Mouse (Mus musculus) spleen, adult 2 months (tissue): Measurements from ENCODE around the gene Klri2. TPM values are rescaled to one million over a fixed set of nuclear protein-coding genes. Genes with fewer than 3 reads are reported as not detected.
A peak's percentile ranks its signal among the peaks of the same experiment; 100 is the strongest.
"Not testable (repeated sequence)": the region's sequence is repeated elsewhere in the genome, so short reads cannot be mapped to it uniquely, and the experiment has no call there.

Source experiments
- DNase-seq, 2 experiments: peaks; one replicate each; pipeline versions ENCODE4 v3.0.0 to v3.0.0-alpha.2; 2012 to 2021; ENCODE audit warnings: low spot score in 2 of 2, low read depth in 1 of 2
- H3K27ac ChIP-seq: fragments of 200-500 bp; 2 replicates; pipeline ENCODE4 v1.5.1; 2012; ENCODE audit warnings: low read length, inconsistent platforms; ENCODE audit not compliant: insufficient read depth
- H3K27me3 ChIP-seq: fragments of 200-500 bp; 2 replicates; pipeline ENCODE4 v1.6.1; 2012; ENCODE audit warnings: mild to moderate bottlenecking, moderate library complexity, low read length, inconsistent platforms; ENCODE audit not compliant: control insufficient read depth, insufficient read depth
- H3K36me3 ChIP-seq: fragments of 200-500 bp; 2 replicates; pipeline ENCODE4 v1.6.1; 2012; ENCODE audit warnings: mild to moderate bottlenecking, low read length, inconsistent platforms; ENCODE audit not compliant: control insufficient read depth, insufficient read depth
- H3K4me1 ChIP-seq: fragments of 200-500 bp; 2 replicates; pipeline ENCODE4 v1.6.1; 2011; ENCODE audit warnings: inconsistent platforms; ENCODE audit not compliant: control insufficient read depth, insufficient read depth, insufficient read length
- H3K4me3 ChIP-seq: fragments of 200-500 bp; 2 replicates; pipeline ENCODE4 v1.5.1; 2011; ENCODE audit warnings: mild to moderate bottlenecking, inconsistent platforms; ENCODE audit not compliant: insufficient read depth, insufficient read length; ENCODE audit errors: extremely low read depth
- CTCF ChIP-seq: fragments of 200-500 bp; IDR thresholded peaks from 2 replicates; pipeline ENCODE4 v1.5.1; 2011; ENCODE audit warnings: mild to moderate bottlenecking, inconsistent platforms; ENCODE audit not compliant: insufficient read depth, insufficient read length, insufficient replicate concordance; ENCODE audit errors: extremely low read depth
- POLR2A ChIP-seq: fragments of 200-500 bp; IDR thresholded peaks from 2 replicates; pipeline ENCODE4 v1.6.1; 2011; ENCODE audit warnings: low read depth, low read length, inconsistent platforms
- WGBS: fragments of 180-500 bp; shearing (Covaris S2); methylation state at CpG from one replicate; pipeline ENCODE4 v1.1.7; 2018; 5-methylcytosine and 5-hydroxymethylcytosine counted together
- polyA plus RNA-seq: library from polyadenylated mRNA; depleted of rRNA; stranded (reverse); fragments of >200 nt; gene quantifications from 2 replicates; pipeline ENCODE4 v1.2.3, GENCODE M21; 2012; rRNA removed

Gene Klri2
- polyA plus RNA-seq = 0.40 and 0.83 TPM in 2 replicates

GRCm38 (mm10) chr6:129740069-129740721 is at the start of gene Klri2:
Gene Klri2, minus strand, starts transcription at chr6:129740484.
- 3% methylated on average over 2 of the region's 2 CpGs for WGBS
- no peak for DNase-seq
- no peaks in the 10 kb centered on the region for H3K27me3 ChIP-seq
- TF ChIP-seq POLR2A (no peak), CTCF (no peak)
- no peak within 1 kb of the TSS for H3K4me3 ChIP-seq
- H3K4me1 ChIP-seq = no peaks in the 10 kb centered on the region
- no peaks in the 10 kb centered on the region for H3K36me3 ChIP-seq
- no peak within 1 kb of the TSS for H3K27ac ChIP-seq

DNA sequence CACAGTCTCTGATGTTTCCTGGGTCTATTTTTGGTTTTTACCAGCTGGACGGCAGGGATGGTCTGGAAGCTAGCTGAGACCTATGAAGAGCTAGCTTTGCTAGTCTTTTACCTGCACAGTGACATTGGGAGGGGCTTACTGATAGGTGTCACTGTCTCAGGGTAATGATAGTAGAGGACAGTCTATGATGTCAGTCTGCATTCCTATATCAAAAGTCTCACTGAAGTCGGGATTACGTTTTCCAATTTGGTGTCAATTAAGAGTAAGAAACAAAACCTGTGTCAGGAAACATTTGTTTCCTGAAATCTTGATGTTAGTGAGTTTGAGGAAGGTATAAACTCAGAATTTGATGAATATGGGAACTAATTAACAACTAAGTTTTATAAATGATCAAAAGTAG is 43.9 kb upstream of the Klri2 start, which contains the start of gene Gm156:
Gm156 (minus strand) TSS at position 101 of the 400 bp plus-strand sequence.
- 79% methylated on average over 3 of the region's 3 CpGs for WGBS

GRCm38 (mm10) chr6:129747654-129748032 is 7.4 kb upstream of the Klri2 start:
- no peak for TF ChIP-seq CTCF
- no peak for TF ChIP-seq POLR2A
- Histone ChIP-seq H3K36me3 (no peaks in the 10 kb centered on the region), H3K27ac (no peak overlapping the region), H3K4me1 (no peaks in the 10 kb centered on the region), H3K4me3 (no peak overlapping the region), H3K27me3 (no peaks in the 10 kb centered on the region)
- 55% methylated on average over 3 of the region's 3 CpGs for WGBS
- peak in 1 of 2 experiments; percentile 26 for DNase-seq

More for the DNA sequence above, 43.9 kb upstream of the Klri2 start, which contains the start of gene Gm156:
- not testable (repeated sequence) for H3K4me3 ChIP-seq, H3K36me3 ChIP-seq, H3K27me3 ChIP-seq, DNase-seq, H3K27ac ChIP-seq, H3K4me1 ChIP-seq

GRCm38 (mm10) chr6:129747016-129747653 is 6.9 kb upstream of the Klri2 start:
- no peaks in the 10 kb centered on the region for H3K4me1 ChIP-seq
- no peaks in the 10 kb centered on the region for H3K36me3 ChIP-seq
- no peak overlapping the region for H3K4me3 ChIP-seq
- TF ChIP-seq CTCF (no peak), POLR2A (no peak)
- WGBS = 11% methylated on average over 4 of the region's 4 CpGs
- H3K27me3 ChIP-seq = no peaks in the 10 kb centered on the region
- peak; percentile 4 to 63 for DNase-seq
- H3K27ac ChIP-seq = no peak overlapping the region

DNA sequence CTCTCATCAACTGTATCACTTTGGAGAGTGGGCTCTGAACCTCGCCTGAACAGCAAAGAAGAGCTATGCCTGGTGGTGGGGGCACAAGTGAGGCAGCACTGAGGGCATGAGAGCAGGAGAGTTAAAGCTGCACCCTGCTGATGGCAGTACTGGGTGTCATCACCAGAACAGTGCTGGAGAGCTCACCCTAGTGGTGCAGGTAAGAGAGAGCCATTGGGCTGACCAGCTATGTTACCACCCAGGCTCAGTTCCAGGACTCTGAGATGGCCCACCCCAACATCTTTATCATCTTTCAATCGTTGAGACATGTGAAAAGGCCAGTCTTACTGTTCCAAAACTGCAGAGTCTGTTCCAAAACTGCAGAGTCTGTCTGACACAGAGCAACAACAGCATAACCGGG is 5.9 kb upstream of the Klri2 start:
- no peaks in the 10 kb centered on the region for H3K27me3 ChIP-seq
- no peaks in the 10 kb centered on the region for H3K4me1 ChIP-seq
- DNase-seq = peak in 1 of 2 experiments; percentile 5
- 84% methylated on average over 3 of the region's 3 CpGs for WGBS
- no peaks in the 10 kb centered on the region for H3K36me3 ChIP-seq
- TF ChIP-seq CTCF (0 out of 2 replicates have a peak, but pooled peaks have one; percentile 4), POLR2A (no peak)
- no peak overlapping the region for H3K27ac ChIP-seq
- no peak overlapping the region for H3K4me3 ChIP-seq

GRCm38 (mm10) chr6:129736414-129736813 is 3.9 kb downstream of the Klri2 start:
- Histone ChIP-seq H3K4me3 (no peak overlapping the region), H3K27ac (no peak overlapping the region; the same call in 1 of the 2 replicates), H3K27me3 (no peaks in the 10 kb centered on the region), H3K36me3 (no peaks in the 10 kb centered on the region), H3K4me1 (no peaks in the 10 kb centered on the region)
- no peak for DNase-seq
- TF ChIP-seq POLR2A (no peak), CTCF (no peak)

- TF ChIP-seq POLR2A = no peak
- TF ChIP-seq CTCF = no peak
- Histone ChIP-seq H3K4me3 (no peak overlapping the region), H3K4me1 (no peaks in the 10 kb centered on the region), H3K36me3 (no peaks in the 10 kb centered on the region), H3K27ac (no peak overlapping the region), H3K27me3 (no peaks in the 10 kb centered on the region)
- no peak for DNase-seq
- WGBS = 93% methylated on average over 1 of the region's 1 CpGs
Measured at GRCm38 (mm10) chr6:129727237-129727636, 13.0 kb downstream of the Klri2 start.
